Mouse (Mus musculus): ENCODE data around the gene Mboat2.

Gene Mboat2

DNA sequence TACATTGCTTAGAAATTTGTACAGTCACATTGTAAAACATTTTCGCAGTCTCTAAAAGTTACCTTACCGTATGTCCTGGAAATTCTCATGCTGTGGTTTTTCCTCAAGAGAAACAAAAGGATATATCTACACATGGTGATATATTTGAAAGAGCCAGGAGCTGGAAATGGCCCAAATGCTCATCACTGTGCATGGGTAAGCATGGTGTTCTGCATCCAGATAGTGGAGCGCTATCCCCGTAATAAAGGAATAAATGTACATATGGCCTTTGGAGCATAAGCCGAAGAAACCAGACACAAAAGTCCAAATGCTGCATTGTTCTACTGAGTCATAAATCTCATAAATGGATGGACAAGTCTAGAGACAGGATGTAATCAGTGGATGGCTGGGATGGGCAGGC is 72.1 kb downstream of the Mboat2 start:
- no peak for DNase-seq (ENCODE audit: low spot score)

DNA sequence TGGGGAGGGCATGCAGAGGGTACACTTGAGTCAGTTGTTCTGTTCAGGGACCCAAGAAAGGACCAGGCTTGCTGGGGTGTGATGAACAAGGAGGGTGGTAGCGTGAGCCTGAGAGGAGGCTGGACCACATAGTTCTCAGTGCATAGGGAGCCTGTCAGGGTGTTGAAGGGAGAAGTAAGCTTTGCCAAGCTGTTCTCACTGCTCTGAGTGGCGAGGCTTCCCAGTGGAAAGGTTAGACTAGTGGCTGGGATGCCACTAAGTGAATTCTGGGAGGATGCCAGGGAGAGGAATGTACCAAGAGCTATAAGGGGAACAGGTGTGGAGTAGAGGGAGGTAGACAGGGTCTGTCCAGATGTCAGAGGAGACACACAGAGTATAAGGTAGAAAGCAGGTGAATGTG is 77.2 kb downstream of the Mboat2 start:
- no peak for DNase-seq (ENCODE audit: low spot score)

- no peak for DNase-seq (ENCODE audit: low spot score)
These were observed 79.0 kb downstream of the Mboat2 start for GRCm38 (mm10) chr12:24909679-24910078.

- no peak for DNase-seq (ENCODE audit: low spot score)
These were observed 81.5 kb downstream of the Mboat2 start for GRCm38 (mm10) chr12:24912174-24912573.

- DNase-seq (ENCODE audit: low spot score), result no peak
These were observed 82.2 kb downstream of the Mboat2 start for GRCm38 (mm10) chr12:24912876-24913275.

DNA sequence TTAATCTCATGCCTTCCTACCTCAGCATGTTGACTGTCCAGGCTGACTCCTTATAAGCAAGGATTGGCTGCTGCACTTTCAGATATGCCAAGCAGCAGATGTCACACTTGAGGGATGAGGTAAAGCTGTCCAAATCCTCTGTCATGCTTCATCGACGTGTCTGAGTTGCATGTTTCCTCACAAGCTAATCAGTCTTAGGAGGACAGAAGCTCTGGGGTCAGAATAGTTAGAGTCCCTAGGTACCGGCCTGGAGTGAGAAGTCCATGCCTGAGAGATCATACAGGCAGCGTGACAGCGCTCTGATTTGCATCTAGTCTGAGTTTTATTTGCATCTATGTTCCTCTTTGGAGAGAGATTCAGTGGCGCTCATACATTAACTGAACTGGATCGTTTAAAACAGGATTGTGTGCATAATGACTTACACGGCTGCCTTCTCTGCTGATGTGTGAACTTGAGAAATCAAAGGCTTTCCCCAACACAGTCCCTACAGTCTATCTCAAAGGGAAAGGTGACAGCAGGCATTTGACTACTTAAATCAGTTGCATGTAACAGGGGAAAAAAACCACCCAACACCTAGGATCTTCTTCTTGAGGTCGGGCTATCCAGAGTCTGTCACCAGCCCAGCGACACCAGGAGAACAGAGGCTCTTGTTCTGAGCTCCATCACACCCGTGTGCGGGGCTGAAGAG is 88.0 kb downstream of the Mboat2 start:
- no peak for DNase-seq (ENCODE audit: low spot score)

DNA sequence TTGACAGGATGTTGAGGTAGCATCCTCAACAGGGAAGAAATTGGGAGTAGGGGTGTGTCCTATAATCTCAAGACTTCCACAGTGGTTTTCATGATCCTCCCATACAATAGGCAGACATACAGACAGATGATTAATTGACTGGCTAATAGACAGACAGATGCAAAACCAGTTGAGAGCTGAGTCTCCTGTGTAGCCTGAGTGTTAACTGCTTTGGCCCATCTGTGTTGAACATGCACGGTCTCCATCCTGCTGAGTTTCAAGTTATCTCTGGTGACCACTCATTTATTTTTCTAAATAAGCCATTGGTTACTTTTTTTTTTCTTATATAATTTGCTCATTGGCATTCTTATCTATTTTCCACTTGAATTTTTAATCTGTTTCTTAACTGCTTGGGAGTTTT is 90.2 kb downstream of the Mboat2 start:
- no peak for DNase-seq (ENCODE audit: low spot score)

- DNase-seq (ENCODE audit: low spot score), result no peak
These were observed 93.3 kb downstream of the Mboat2 start for GRCm38 (mm10) chr12:24924003-24924402.

DNA sequence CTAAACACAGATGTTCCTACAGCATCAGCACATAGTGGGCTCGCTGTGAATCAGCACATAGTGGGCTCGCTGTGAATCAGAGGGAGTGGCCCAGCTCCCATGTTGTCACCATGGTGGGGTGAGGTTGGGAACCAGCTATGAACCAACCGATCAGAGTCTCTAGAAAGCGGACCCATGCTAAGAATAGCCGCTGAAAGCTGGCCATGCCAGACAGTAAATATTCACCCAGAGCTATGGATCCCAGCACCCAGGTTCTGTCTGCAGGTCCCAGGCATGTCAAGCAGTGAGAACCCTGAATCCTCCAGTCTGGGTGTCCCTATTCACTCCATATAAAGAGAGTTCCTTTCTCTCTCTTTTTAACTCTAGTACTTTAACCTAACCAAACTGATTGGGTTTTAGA is 94.6 kb downstream of the Mboat2 start:
- DNase-seq (ENCODE audit: low spot score), result no peak

DNA sequence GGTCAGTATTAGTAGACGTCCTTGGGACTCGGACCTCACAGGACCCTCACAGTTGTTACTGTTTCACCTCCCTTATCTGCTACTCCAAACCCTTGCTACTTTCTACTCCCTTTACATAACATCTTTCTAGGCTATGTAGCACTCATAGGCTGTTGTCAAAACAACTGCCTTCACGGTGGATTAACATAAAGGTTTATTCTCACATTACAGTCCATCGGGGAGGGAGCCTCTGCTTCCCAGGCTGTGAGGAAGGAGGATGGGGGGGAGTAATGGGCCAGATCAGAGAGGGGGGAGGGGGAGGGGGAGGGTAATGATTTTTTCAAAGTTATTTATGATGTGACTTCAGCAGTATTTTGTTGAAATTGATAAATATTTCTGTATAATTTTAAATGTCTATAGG is 95.0 kb downstream of the Mboat2 start:
- no peak for DNase-seq (ENCODE audit: low spot score)

DNA sequence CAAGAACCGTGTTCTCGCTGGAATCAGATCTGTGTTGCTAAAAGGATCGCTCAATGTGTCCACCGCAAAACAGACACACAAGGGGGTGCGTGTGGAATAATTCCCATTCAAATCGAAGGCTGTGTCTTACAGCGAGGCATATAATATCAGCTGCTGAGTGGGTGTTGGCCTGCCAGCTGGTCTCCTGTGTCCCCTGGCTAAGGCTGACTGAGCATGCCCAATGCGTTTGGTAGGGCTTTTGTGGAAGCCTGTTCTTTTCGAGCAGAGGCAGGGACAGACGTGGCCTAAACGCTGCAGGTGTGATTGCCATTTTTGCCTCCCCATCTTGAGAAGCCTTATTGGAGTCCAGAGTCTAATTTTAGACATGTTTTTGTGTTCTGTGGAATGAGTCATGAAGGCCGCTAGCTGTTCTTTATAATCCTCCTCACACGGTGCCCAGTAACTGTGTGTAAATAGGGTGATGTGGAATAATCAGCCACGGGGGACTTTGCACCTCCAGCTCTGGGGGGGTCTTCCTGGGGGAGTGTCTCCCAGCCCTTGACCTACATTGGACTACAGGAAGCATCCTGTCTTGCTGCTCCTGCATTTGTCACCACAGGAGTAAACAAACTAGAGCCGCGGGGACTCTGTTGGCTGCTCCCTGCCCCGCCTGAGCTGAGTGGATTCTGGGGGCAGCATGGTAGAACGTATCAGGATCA is 97.5 kb downstream of the Mboat2 start:
- DNase-seq (ENCODE audit: low spot score), result peak; percentile 71

DNA sequence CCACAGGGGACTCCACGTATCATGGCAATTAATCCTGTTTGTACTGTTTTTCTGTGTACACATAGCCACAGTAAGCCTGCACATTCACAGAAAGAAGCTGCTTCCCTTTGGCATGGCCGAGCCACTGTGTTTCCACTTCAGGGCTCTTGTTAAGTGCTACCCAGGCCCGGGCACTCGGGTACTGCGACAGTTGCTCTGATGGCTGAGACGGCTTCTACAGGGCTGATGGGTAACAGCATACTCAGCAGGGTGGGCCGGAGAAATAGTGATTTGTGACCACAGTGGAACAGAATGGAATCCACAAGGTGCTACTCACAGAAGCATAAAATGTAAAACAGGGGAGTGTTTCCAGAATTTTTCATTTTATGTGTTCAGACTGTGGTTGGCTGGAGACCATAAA is 98.4 kb downstream of the Mboat2 start:
- no peak for DNase-seq (ENCODE audit: low spot score)

DNA sequence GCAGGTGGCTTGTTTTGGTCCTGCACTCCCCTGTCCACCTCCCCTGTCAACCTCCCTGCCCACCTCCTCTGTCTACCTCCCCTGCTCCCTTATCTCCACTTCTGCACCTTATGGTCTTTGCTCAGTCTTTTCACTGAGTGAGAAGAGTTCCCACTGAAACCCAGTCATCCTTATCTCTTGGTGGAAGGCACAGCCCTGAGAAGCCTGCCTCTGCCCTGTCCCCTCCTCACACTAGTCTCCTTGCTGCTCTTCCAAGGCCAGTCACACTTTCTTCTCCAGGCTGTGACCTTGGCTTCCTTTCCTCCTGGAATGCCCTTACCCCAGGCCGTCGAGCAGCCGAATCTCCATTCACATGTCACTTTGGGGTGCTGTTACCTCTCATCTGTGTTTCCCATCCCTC is 100.1 kb downstream of the Mboat2 start:
- no peak for DNase-seq (ENCODE audit: low spot score)

GRCm38 (mm10) chr12:24932120-24932519 is 101.4 kb downstream of the Mboat2 start:
- DNase-seq (ENCODE audit: low spot score), result no peak

DNA sequence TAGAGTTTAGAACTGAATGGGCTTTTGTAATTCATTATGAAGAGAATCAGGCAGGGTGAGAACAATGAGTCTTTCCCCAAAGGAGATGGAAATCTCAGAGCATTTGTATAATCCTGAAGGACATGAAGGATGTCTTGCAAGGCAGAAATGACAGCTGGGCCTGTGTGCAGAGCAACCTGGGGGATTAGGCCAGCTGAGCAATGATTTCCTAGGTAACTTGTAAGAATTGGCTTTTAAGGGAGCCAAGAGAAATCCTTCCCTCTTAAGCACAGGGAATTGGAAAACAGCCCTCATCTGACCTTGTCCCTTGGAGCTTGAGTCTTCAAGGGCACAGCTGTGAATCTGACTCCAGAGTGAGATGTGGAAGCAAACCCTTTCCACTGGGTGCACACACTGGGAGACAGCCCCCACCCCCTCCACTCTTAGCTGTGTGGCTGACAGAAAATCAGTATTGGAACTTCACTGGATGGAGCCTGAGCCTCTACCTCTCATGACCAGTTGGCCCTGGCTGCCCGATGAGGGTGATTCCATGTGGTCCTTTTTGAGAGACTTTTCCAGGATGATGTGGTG is 102.6 kb downstream of the Mboat2 start:
- no peak for DNase-seq (ENCODE audit: low spot score)

DNA sequence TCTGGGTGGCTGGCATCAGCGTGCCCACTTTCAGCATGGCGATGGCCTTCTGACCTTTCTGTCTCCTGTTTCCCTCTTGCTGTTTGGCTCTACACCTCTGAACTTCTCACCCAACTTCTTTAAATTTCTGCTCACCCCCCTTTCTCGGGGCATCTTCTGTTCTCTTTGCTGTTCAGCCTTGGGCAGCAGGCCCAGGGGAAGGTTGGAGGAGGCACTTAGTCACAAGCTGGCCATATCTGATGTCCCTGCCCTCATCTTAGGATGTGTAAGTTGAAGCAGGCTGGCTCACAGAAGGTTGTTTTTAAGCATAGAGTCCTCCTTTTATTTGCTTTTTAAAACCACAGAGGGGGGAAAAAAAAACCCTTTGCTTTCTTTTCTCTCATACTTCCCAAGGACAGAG is 103.3 kb downstream of the Mboat2 start:
- no peak for DNase-seq (ENCODE audit: low spot score)

DNA sequence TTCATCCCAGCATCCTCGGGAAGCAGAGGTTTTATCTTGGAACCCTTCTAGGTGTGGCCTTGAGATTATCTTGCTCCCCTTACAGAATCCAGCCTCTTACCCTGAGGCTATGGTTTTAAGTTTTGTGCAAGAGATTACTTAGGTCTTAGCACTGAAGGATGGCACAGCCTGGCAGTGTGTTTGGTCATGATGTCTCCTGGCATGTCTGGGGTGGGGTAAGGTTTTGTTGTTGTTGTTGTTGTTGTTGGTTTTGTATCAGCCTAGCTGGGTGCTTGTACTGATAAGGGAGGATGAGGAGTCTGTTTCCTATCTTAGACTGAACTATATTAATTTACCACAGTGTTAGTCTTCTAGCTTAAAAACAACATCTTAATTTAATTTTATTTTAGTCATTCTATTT is 105.6 kb downstream of the Mboat2 start:
- no peak for DNase-seq (ENCODE audit: low spot score)

DNA sequence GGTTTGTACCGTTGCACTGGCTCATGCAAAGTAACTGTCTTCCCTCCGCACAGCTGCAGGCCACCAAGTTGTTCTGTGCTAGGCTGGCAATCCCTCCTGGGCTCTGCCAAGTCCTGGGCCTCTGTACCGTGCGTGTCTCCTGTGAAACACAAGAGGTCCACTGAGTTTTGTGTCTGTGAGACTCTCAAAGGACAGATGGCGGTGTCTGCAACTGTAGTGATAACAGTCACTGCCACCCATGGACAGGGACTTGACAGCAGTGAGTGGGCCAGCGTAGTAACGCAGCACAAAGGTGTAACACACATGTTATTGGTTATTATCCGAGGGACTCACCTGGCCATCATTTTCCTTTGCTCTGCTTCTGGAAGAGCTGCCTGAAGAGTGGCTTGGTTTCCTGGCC is 108.7 kb downstream of the Mboat2 start:
- no peak for DNase-seq (ENCODE audit: low spot score)

GRCm38 (mm10) chr12:24942619-24943287 is 112.1 kb downstream of the Mboat2 start:
- DNase-seq (ENCODE audit: low spot score), result no peak

- DNase-seq (ENCODE audit: low spot score), result no peak
These were observed 112.7 kb downstream of the Mboat2 start for GRCm38 (mm10) chr12:24943427-24943826.

GRCm38 (mm10) chr12:24944597-24944996 is 113.9 kb downstream of the Mboat2 start:
- no peak for DNase-seq (ENCODE audit: low spot score)

- DNase-seq (ENCODE audit: low spot score), result no peak
These were observed 116.4 kb downstream of the Mboat2 start for GRCm38 (mm10) chr12:24947065-24947464.

DNA sequence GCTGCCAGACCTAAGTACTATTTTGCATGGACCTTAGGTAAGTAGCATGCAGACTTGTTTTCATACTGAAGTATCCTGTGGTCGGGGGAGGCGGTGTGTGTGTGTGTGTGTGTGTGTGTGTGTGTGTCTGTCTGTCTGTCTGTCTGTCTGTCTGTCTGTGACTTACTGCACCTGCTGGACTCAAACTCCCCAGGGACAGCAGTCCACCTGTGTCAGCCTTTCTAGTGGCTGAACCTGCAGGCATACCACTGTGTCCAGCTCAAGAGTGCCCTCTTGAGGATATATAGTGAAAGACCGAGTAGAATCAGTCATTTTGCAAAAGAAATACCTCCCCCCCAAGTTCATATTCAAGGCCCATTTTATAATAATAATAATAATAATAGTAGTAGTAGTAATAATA is 117.7 kb downstream of the Mboat2 start:
- DNase-seq (ENCODE audit: low spot score), result peak; percentile 18

Data from left cerebral cortex, adult 11 months (tissue).